Mouse (Mus musculus): Measurements from ENCODE around the gene Nrxn3. TPM values are rescaled to one million over a fixed set of nuclear protein-coding genes. Genes with fewer than 3 reads are reported as not detected.

Gene Nrxn3
- polyA plus RNA-seq, 1 experiment from 2014 or later: 94.3 TPM

Small RNA genes within 50 kb of the gene (microRNA-seq; reads per million reads assigned to microRNA genes)
- gene Gm23989 (not detected), gene Gm27313 (not detected)

Data from midbrain, embryonic 15.5 days (tissue).